Mouse (Mus musculus): ENCODE results near the gene Ndufb10. TPM values are rescaled to one million over a fixed set of nuclear protein-coding genes. Genes with fewer than 3 reads are reported as not detected.
A peak's percentile ranks its signal among the peaks of the same experiment; 100 is the strongest.

Gene Ndufb10
- polyA plus RNA-seq, 1 experiment = 519 TPM

- Histone ChIP-seq H3K27me3 (replicated peaks) (peaks cover 6% of the 10 kb centered on the region), H3K36me3 (replicated peaks; ENCODE audit: low read length) (peaks cover 37% of the 10 kb centered on the region), H3K4me3 (replicated peaks) (peak overlapping the region; percentile 99), H3K4me1 (peaks cover 53% of the 10 kb centered on the region), H3K9me3 (no peaks in the 10 kb centered on the region)
- TF ChIP-seq FLI1 (IDR thresholded peaks at IDR 0.05; ENCODE audit: low read length) (no peak), GATA1 (IDR thresholded peaks at IDR 0.05; ENCODE audit: borderline replicate concordance, low read length) (no peak)
Measured at GRCm38 (mm10) chr17:24695326-24696010, 28.8 kb downstream of the Ndufb10 start.

- Histone ChIP-seq H3K9me3 (no peaks in the 10 kb centered on the region), H3K4me1 (peaks cover 70% of the 10 kb centered on the region), H3K36me3 (replicated peaks; ENCODE audit: low read length) (peaks cover 20% of the 10 kb centered on the region), H3K4me3 (replicated peaks) (peak overlapping the region; percentile 42), H3K27me3 (replicated peaks) (peaks cover 36% of the 10 kb centered on the region)
- TF ChIP-seq FLI1 (IDR thresholded peaks at IDR 0.05; ENCODE audit: low read length) = no peak
- TF ChIP-seq GATA1 (IDR thresholded peaks at IDR 0.05; ENCODE audit: borderline replicate concordance, low read length) = no peak
Measured at GRCm38 (mm10) chr17:24692385-24692784, 31.9 kb downstream of the Ndufb10 start.

- peaks cover 19% of the 10 kb centered on the region for H3K36me3 ChIP-seq (replicated peaks; ENCODE audit: low read length)
- no peaks in the 10 kb centered on the region for H3K9me3 ChIP-seq
- H3K4me3 ChIP-seq (replicated peaks) = peak within 1 kb of the TSS; percentile 83
- no peak for TF ChIP-seq GATA1 (IDR thresholded peaks at IDR 0.05; ENCODE audit: borderline replicate concordance, low read length)
- no peak for TF ChIP-seq FLI1 (IDR thresholded peaks at IDR 0.05; ENCODE audit: low read length)
- H3K27me3 ChIP-seq (replicated peaks) = peaks cover 52% of the 10 kb centered on the region
- peaks cover 59% of the 10 kb centered on the region for H3K4me1 ChIP-seq
Measured at GRCm38 (mm10) chr17:24689251-24690081, 34.8 kb downstream of the Ndufb10 start, which contains the start of gene Syngr3. Gene Syngr3, minus strand, starts transcription at chr17:24689955.

- Histone ChIP-seq H3K4me3 (replicated peaks) (peak overlapping the region; percentile 90), H3K9me3 (no peaks in the 10 kb centered on the region), H3K4me1 (peaks cover 46% of the 10 kb centered on the region), H3K36me3 (replicated peaks; ENCODE audit: low read length) (peaks cover 6% of the 10 kb centered on the region), H3K27me3 (replicated peaks) (peaks cover 52% of the 10 kb centered on the region)
- TF ChIP-seq FLI1 (IDR thresholded peaks at IDR 0.05; ENCODE audit: low read length) (no peak), GATA1 (IDR thresholded peaks at IDR 0.05; ENCODE audit: borderline replicate concordance, low read length) (no peak)
Measured at GRCm38 (mm10) chr17:24687599-24687998, 36.7 kb downstream of the Ndufb10 start.

- H3K36me3 ChIP-seq (replicated peaks; ENCODE audit: low read length) = peaks cover 5% of the 10 kb centered on the region
- peaks cover 52% of the 10 kb centered on the region for H3K27me3 ChIP-seq (replicated peaks)
- H3K4me1 ChIP-seq = peaks cover 41% of the 10 kb centered on the region
- TF ChIP-seq GATA1 (IDR thresholded peaks at IDR 0.05; ENCODE audit: borderline replicate concordance, low read length) (no peak), FLI1 (IDR thresholded peaks at IDR 0.05; ENCODE audit: low read length) (no peak)
- peak overlapping the region; percentile 90 for H3K4me3 ChIP-seq (replicated peaks)
- no peaks in the 10 kb centered on the region for H3K9me3 ChIP-seq
Measured at GRCm38 (mm10) chr17:24687146-24687595, 37.1 kb downstream of the Ndufb10 start.

GRCm38 (mm10) chr17:24686514-24686913, 37.8 kb downstream of the Ndufb10 start:
- Histone ChIP-seq H3K4me3 (replicated peaks) (peak overlapping the region; percentile 81), H3K27me3 (replicated peaks) (peaks cover 52% of the 10 kb centered on the region), H3K4me1 (peaks cover 38% of the 10 kb centered on the region), H3K9me3 (no peaks in the 10 kb centered on the region), H3K36me3 (replicated peaks; ENCODE audit: low read length) (peaks cover 10% of the 10 kb centered on the region)
- no peak for TF ChIP-seq FLI1 (IDR thresholded peaks at IDR 0.05; ENCODE audit: low read length)
- TF ChIP-seq GATA1 (IDR thresholded peaks at IDR 0.05; ENCODE audit: borderline replicate concordance, low read length) = no peak

GRCm38 (mm10) chr17:24677500-24678080, 46.7 kb downstream of the Ndufb10 start:
- Histone ChIP-seq H3K36me3 (replicated peaks; ENCODE audit: low read length) (peaks cover 84% of the 10 kb centered on the region), H3K4me1 (peaks cover 35% of the 10 kb centered on the region), H3K4me3 (replicated peaks) (no peak overlapping the region), H3K27me3 (replicated peaks) (no peaks in the 10 kb centered on the region), H3K9me3 (no peaks in the 10 kb centered on the region)
- TF ChIP-seq FLI1 (IDR thresholded peaks at IDR 0.05; ENCODE audit: low read length) (no peak), GATA1 (IDR thresholded peaks at IDR 0.05; ENCODE audit: borderline replicate concordance, low read length) (no peak)

- Histone ChIP-seq H3K4me1 (peaks cover 42% of the 10 kb centered on the region), H3K27me3 (replicated peaks) (no peaks in the 10 kb centered on the region), H3K4me3 (replicated peaks) (no peak overlapping the region), H3K36me3 (replicated peaks; ENCODE audit: low read length) (peaks cover 78% of the 10 kb centered on the region), H3K9me3 (no peaks in the 10 kb centered on the region)
- TF ChIP-seq GATA1 (IDR thresholded peaks at IDR 0.05; ENCODE audit: borderline replicate concordance, low read length) = no peak
- no peak for TF ChIP-seq FLI1 (IDR thresholded peaks at IDR 0.05; ENCODE audit: low read length)
Measured at GRCm38 (mm10) chr17:24676877-24677276, 47.4 kb downstream of the Ndufb10 start.

- TF ChIP-seq GATA1 (IDR thresholded peaks at IDR 0.05; ENCODE audit: borderline replicate concordance, low read length) (no peak), FLI1 (IDR thresholded peaks at IDR 0.05; ENCODE audit: low read length) (no peak)
- Histone ChIP-seq H3K4me3 (replicated peaks) (no peak overlapping the region), H3K4me1 (peaks cover 49% of the 10 kb centered on the region), H3K9me3 (no peaks in the 10 kb centered on the region), H3K36me3 (replicated peaks; ENCODE audit: low read length) (peaks cover 71% of the 10 kb centered on the region), H3K27me3 (replicated peaks) (no peaks in the 10 kb centered on the region)
Measured at GRCm38 (mm10) chr17:24676187-24676586, 48.1 kb downstream of the Ndufb10 start.
